Mouse (Mus musculus) heart, embryonic 10.5 days (tissue): ENCODE measurements around the gene Frmpd3. TPM values are rescaled to one million over a fixed set of nuclear protein-coding genes. Genes with fewer than 3 reads are reported as not detected.
"Not testable (repeated sequence)": the region's sequence is repeated elsewhere in the genome, so short reads cannot be mapped to it uniquely, and the experiment has no call there.

Source experiments
- DNase-seq: peaks from one replicate; pipeline ENCODE4 v3.0.0-alpha.2; 2017; ENCODE audit warnings: low spot score
- H3K27ac ChIP-seq: fragments of 300-500 bp; sonication (generic); 2 replicates; pipeline ENCODE4 v1.5.1; 2016; ENCODE audit warnings: mild to moderate bottlenecking
- H3K27me3 ChIP-seq: fragments of 300-500 bp; sonication (generic); 2 replicates; pipeline ENCODE4 v1.6.1; 2016; ENCODE audit warnings: mild to moderate bottlenecking; ENCODE audit not compliant: poor library complexity, insufficient read depth, severe bottlenecking
- H3K36me3 ChIP-seq: fragments of 300-500 bp; sonication (generic); 2 replicates; pipeline ENCODE4 v1.6.1; 2016; ENCODE audit warnings: mild to moderate bottlenecking, moderate library complexity
- H3K4me1 ChIP-seq: fragments of 300-500 bp; sonication (generic); 2 replicates; pipeline ENCODE4 v1.6.1; 2016; ENCODE audit warnings: mild to moderate bottlenecking
- H3K4me3 ChIP-seq: fragments of 300-500 bp; sonication (generic); 2 replicates; pipeline ENCODE4 v1.5.1; 2016; ENCODE audit warnings: mild to moderate bottlenecking, moderate library complexity
- H3K9me3 ChIP-seq: fragments of 300-500 bp; sonication (generic); 2 replicates; pipeline ENCODE4 v1.6.1; 2016; ENCODE audit warnings: mild to moderate bottlenecking, moderate library complexity
- WGBS: fragments of 180-500 bp; shearing (Covaris S2); methylation state at CpG from one replicate; pipeline ENCODE4 v1.1.7; 2016; 5-methylcytosine and 5-hydroxymethylcytosine counted together
- polyA plus RNA-seq: library from polyadenylated mRNA; unstranded; fragments of >200 nt; fragmentation: Nextera tagmentation; extraction: Ambion mirVana; gene quantifications from 2 replicates; pipeline ENCODE4 v1.2.1, GENCODE M21; 2016

Gene Frmpd3
- 0.07 and 0.13 TPM in 2 replicates for polyA plus RNA-seq

GRCm38 (mm10) chrX:140341656-140342392 is at the start of gene Frmpd3:
Gene Frmpd3 (plus strand): TSS chrX:140342263.
- Histone ChIP-seq H3K4me1 (no peaks in the 10 kb centered on the region), H3K27ac (no peak within 1 kb of the TSS), H3K36me3 (no peaks in the 10 kb centered on the region), H3K4me3 (peak within 1 kb of the TSS; percentile 55), H3K27me3 (peaks cover 65% of the 10 kb centered on the region), H3K9me3 (no peaks in the 10 kb centered on the region)
- WGBS: 13% methylated on average over 23 of the region's 24 CpGs
- DNase-seq: no peak

DNA sequence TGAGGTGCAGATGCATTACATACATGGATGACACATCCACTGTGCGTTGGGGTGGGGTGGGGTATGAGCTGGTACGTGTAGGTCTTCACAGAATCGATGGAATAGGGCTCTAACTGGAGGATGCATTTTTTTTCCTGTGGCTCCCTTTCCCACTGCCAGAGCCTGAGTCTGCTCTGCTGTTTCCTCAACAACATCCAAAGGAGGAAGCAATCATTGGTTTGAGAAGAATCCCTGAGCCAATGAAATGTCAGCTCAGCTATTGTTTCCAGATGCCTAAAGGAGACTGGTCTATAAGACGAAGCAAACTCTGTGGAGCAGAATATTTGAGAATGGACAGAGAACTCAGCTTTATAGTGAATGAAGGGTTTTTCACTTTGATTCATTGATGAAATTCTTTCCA is 38.3 kb upstream of the Frmpd3 start:
- Histone ChIP-seq H3K9me3 (no peaks in the 10 kb centered on the region), H3K4me3 (no peak overlapping the region), H3K4me1 (no peaks in the 10 kb centered on the region), H3K27ac (no peak overlapping the region), H3K36me3 (no peaks in the 10 kb centered on the region), H3K27me3 (peaks cover 40% of the 10 kb centered on the region; the same call in 1 of the 2 replicates)
- no peak for DNase-seq
- 78% methylated on average over 4 of the region's 4 CpGs for WGBS

- Histone ChIP-seq H3K36me3 (no peaks in the 10 kb centered on the region), H3K9me3 (no peaks in the 10 kb centered on the region), H3K4me3 (no peak overlapping the region), H3K4me1 (no peaks in the 10 kb centered on the region), H3K27ac (no peak overlapping the region), H3K27me3 (peaks cover 49% of the 10 kb centered on the region)
- 72% methylated on average over 7 of the region's 7 CpGs for WGBS
- no peak for DNase-seq
Observed at GRCm38 (mm10) chrX:140305652-140306051, 36.4 kb upstream of the Frmpd3 start.

DNA sequence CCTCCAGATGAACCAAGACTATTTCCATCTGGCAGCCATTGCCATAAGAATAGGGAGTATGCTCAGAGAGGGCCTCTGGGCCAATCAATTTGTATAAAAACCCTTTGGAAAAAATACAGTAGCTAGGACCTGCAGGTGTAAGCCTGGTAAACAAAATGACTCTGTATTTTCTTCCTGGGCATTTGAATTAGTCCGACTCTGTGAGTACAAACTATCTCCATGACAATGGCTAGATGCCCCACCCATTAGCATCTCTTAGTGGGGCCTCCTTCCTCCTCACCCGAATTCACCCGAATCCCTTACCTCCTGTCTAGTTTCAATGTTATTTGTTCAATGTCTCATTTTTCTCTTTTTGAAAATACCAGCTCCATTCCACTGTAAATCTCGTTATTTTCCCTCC is 24.1 kb upstream of the Frmpd3 start:
- DNase-seq: no peak
- H3K36me3 ChIP-seq: no peaks in the 10 kb centered on the region
- 75% methylated on average over 4 of the region's 4 CpGs for WGBS
- H3K4me3 ChIP-seq: no peak overlapping the region
- H3K9me3 ChIP-seq: no peaks in the 10 kb centered on the region
- H3K27ac ChIP-seq: no peak overlapping the region
- H3K4me1 ChIP-seq: no peaks in the 10 kb centered on the region
- H3K27me3 ChIP-seq: no peaks in the 10 kb centered on the region

DNA sequence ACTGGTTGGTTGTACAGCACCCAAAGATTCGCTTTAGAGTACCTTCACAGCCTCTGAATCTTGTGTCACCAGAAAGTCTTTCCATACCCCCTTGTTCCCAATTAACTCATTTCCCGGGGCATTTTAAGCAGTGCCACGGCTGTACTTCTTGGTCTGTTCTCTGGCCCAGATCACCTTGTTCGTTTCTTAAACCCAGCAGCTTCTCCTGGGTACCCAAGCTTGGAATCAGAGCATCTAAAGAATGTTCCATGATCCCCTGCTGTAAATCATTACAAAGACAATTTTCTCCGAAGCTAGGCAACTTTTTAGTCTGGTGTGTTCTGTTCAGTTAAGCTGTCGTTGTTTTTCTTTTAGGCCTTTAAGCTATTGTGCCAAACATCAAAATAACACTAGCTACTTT is 22.9 kb upstream of the Frmpd3 start:
- 83% methylated on average over 6 of the region's 6 CpGs for WGBS
- no peaks in the 10 kb centered on the region for H3K4me1 ChIP-seq
- no peak for DNase-seq

DNA sequence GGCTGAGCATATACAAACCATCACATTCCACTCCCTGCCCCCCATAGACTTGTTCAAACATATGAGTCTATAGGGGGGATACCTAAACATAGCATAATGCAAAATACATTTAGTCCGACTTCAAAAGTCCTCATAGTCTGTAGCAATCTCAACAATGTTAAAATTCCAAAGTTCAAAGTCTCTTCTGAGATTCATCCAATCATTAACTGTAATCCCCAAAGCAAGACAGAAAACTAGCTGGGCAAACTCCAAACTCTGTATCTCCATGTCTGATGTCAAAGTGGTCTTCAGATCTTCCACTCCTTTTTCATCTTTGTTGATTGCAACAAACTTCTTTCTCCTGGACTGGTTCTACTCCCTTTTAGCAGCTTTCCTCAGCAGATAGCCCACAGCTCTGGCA is 21.4 kb upstream of the Frmpd3 start:
- 76% methylated on average over 1 of the region's 1 CpGs for WGBS
- not testable (repeated sequence) for H3K4me1 ChIP-seq, H3K4me3 ChIP-seq, DNase-seq, H3K27ac ChIP-seq, H3K27me3 ChIP-seq, H3K36me3 ChIP-seq, H3K9me3 ChIP-seq

More for the DNA sequence above, 22.9 kb upstream of the Frmpd3 start:
- Histone ChIP-seq H3K4me3 (no peak overlapping the region), H3K36me3 (no peaks in the 10 kb centered on the region), H3K9me3 (no peaks in the 10 kb centered on the region), H3K27me3 (no peaks in the 10 kb centered on the region), H3K27ac (no peak overlapping the region)

GRCm38 (mm10) chrX:140342393-140343163 is 515 bp downstream of the Frmpd3 start:
- H3K27me3 ChIP-seq: peaks cover 67% of the 10 kb centered on the region
- no peaks in the 10 kb centered on the region for H3K4me1 ChIP-seq
- H3K4me3 ChIP-seq: peak overlapping the region; percentile 55
- H3K9me3 ChIP-seq: no peaks in the 10 kb centered on the region
- DNase-seq: no peak
- H3K27ac ChIP-seq: no peak overlapping the region
- WGBS: 20% methylated on average over 24 of the region's 25 CpGs
- no peaks in the 10 kb centered on the region for H3K36me3 ChIP-seq

DNA sequence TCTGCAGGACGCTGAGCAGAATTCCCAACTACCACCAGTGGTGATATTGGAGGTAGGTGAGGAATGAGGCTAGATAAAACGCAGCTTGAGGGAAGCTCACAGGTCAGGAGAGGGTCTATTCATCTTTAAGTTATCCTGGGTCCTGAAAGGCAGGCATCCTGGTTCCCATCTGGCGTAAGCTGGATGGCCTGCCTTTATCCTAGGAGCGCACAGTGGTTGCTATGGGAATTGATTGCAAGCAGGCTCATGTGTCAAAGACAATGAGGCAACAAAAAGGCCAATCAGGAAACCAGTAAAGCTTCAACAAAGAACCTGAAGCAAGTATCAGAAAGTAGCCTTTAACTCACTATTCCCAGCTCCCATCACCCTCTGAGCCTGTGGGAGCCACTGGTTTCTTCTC is 33.6 kb downstream of the Frmpd3 start:
- peaks cover 24% of the 10 kb centered on the region; the same call in 1 of the 2 replicates for H3K27me3 ChIP-seq
- DNase-seq: no peak

DNA sequence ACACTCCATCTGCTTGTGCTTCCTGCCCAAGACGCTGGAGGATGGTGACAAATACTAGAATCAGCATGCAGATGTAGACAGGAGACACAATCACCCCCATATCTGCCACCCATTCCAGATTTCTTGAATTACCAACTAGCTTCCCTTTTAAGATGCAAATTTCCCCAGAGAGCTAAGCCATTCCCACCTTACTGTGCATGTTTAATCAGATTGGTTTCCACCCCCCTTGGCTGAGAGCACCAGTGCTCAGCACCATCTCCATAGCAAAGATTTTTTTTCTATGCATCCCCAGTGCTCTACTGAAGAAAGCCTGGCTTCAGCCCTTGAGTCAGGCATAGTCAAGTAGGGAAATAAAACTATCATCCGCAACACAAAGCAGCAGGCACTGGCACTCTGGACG is 57.9 kb downstream of the Frmpd3 start:
- H3K9me3 ChIP-seq: no peaks in the 10 kb centered on the region
- no peak for DNase-seq
- H3K27ac ChIP-seq: no peak overlapping the region
- H3K36me3 ChIP-seq: no peaks in the 10 kb centered on the region
- peaks cover 41% of the 10 kb centered on the region for H3K27me3 ChIP-seq
- no peak overlapping the region for H3K4me3 ChIP-seq
- 44% methylated on average over 3 of the region's 3 CpGs for WGBS
- H3K4me1 ChIP-seq: no peaks in the 10 kb centered on the region

More for the DNA sequence above, 33.6 kb downstream of the Frmpd3 start:
- Histone ChIP-seq H3K36me3 (no peaks in the 10 kb centered on the region), H3K4me3 (no peak overlapping the region), H3K4me1 (no peaks in the 10 kb centered on the region), H3K27ac (no peak overlapping the region), H3K9me3 (no peaks in the 10 kb centered on the region)
- WGBS: 30% methylated on average over 4 of the region's 4 CpGs

GRCm38 (mm10) chrX:140402904-140403303 is 60.8 kb downstream of the Frmpd3 start:
- Histone ChIP-seq H3K4me3 (no peak overlapping the region), H3K27me3 (peaks cover 47% of the 10 kb centered on the region), H3K9me3 (no peaks in the 10 kb centered on the region), H3K36me3 (no peaks in the 10 kb centered on the region), H3K27ac (no peak overlapping the region), H3K4me1 (no peaks in the 10 kb centered on the region)
- WGBS: 48% methylated on average over 4 of the region's 4 CpGs
- DNase-seq: no peak

DNA sequence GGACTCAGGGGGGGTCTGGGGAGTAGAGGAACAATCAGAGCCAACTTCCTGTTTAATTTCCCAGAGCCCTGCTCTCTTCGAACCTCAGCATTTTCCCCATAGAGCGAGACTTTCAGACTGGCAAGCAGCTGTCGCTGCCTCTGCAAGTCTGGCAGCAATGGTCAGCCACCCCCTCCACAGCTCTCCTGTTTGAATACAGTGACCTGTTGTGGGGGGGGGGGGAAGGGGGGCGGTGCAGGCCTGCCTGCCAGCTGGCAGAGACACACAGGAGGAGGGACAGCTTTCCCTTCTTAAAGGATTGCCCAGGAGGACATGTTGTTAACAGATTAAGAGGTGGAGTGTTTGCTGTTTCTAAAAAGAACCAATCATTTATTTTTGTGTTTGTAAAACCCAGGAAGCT is 64.0 kb downstream of the Frmpd3 start:
- Histone ChIP-seq H3K27ac (no peak overlapping the region), H3K27me3 (peaks cover 20% of the 10 kb centered on the region), H3K36me3 (no peaks in the 10 kb centered on the region), H3K4me3 (no peak overlapping the region), H3K4me1 (no peaks in the 10 kb centered on the region), H3K9me3 (no peaks in the 10 kb centered on the region)
- DNase-seq: no peak
- 33% methylated on average over 4 of the region's 4 CpGs for WGBS

- Histone ChIP-seq H3K9me3 (no peaks in the 10 kb centered on the region), H3K27me3 (peaks cover 24% of the 10 kb centered on the region), H3K4me1 (no peaks in the 10 kb centered on the region), H3K36me3 (no peaks in the 10 kb centered on the region), H3K27ac (no peak overlapping the region), H3K4me3 (no peak overlapping the region)
- DNase-seq: no peak
Observed at GRCm38 (mm10) chrX:140406501-140406900, 64.4 kb downstream of the Frmpd3 start.

DNA sequence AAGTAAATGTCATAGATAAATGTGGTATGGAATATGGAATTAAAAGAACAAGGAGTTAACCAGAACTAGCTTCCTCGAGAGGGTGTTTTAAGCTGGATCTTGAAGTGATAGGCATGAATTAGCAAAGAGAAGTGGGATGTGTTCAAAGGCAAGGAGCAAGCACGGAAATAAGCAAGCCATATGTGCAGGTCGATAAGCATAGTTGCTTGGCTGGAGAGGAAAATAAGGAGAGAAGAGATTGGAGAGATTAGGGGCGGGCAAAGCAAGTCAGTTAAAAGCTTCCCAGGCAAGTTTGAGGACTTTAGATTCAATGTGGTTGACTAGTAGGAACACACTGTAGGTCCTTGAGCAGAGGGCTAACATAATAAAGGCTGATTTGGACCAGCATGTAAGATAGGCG is 65.5 kb downstream of the Frmpd3 start:
- H3K36me3 ChIP-seq: no peaks in the 10 kb centered on the region
- H3K4me1 ChIP-seq: no peaks in the 10 kb centered on the region
- no peak overlapping the region for H3K4me3 ChIP-seq
- DNase-seq: no peak
- no peaks in the 10 kb centered on the region for H3K9me3 ChIP-seq
- 66% methylated on average over 5 of the region's 5 CpGs for WGBS
- no peak overlapping the region for H3K27ac ChIP-seq
- peaks cover 24% of the 10 kb centered on the region for H3K27me3 ChIP-seq
